Mouse (Mus musculus) MEL (cell line): ENCODE measurements around the gene Pnpo.

Experiments used
- CTCF ChIP-seq, 3 experiments: IDR thresholded peaks in 2 of 3; conservative IDR thresholded peaks in 1 of 3; 2 replicates each; pipeline ENCODE4 v1.5.1; 2011 to 2012; ENCODE audit warnings: low read length in 3 of 3, low read depth in 2 of 3, mild to moderate bottlenecking in 2 of 3, improper control_type of control experiment in 1 of 3, inconsistent platforms in 1 of 3, mixed read lengths in 1 of 3, moderate library complexity in 1 of 3; ENCODE audit not compliant: control insufficient read depth in 1 of 3, insufficient read depth in 1 of 3, poor library complexity in 1 of 3, severe bottlenecking in 1 of 3
- NRF1 ChIP-seq: IDR thresholded peaks from 2 replicates; pipeline ENCODE4 v1.6.1; 2014; ENCODE audit warnings: low read depth, mild to moderate bottlenecking, inconsistent platforms, low read length, improper control_type of control experiment, moderate library complexity; ENCODE audit not compliant: poor library complexity, insufficient read depth, severe bottlenecking
- POLR2A ChIP-seq, 2 experiments: IDR thresholded peaks; 2 replicates each; pipeline ENCODE4 v1.6.1; 2011 to 2012; ENCODE audit warnings: low read length in 2 of 2, mild to moderate bottlenecking in 2 of 2, control low read depth in 1 of 2, improper control_type of control experiment in 1 of 2, low read depth in 1 of 2, moderate library complexity in 1 of 2; ENCODE audit not compliant: control insufficient read depth in 1 of 2, insufficient read depth in 1 of 2, poor library complexity in 1 of 2
- POLR2AphosphoS2 ChIP-seq: IDR thresholded peaks from 2 replicates; pipeline ENCODE4 v1.6.1; 2011; ENCODE audit warnings: low read length, improper control_type of control experiment
- UBTF ChIP-seq: IDR thresholded peaks from 2 replicates; pipeline ENCODE4 v1.6.1; 2012; ENCODE audit warnings: low read depth, mild to moderate bottlenecking, inconsistent platforms, low read length, improper control_type of control experiment, moderate library complexity, borderline replicate concordance; ENCODE audit not compliant: insufficient read depth
- USF1 ChIP-seq: IDR thresholded peaks from 2 replicates; pipeline ENCODE4 v1.6.1; 2014; ENCODE audit warnings: low read depth, mild to moderate bottlenecking, inconsistent platforms, low read length, improper control_type of control experiment, moderate library complexity
- ZMIZ1 ChIP-seq: IDR thresholded peaks from 2 replicates; pipeline ENCODE4 v1.6.1; 2012; ENCODE audit warnings: low read depth, mild to moderate bottlenecking, inconsistent platforms, low read length, improper control_type of control experiment, moderate library complexity

DNA sequence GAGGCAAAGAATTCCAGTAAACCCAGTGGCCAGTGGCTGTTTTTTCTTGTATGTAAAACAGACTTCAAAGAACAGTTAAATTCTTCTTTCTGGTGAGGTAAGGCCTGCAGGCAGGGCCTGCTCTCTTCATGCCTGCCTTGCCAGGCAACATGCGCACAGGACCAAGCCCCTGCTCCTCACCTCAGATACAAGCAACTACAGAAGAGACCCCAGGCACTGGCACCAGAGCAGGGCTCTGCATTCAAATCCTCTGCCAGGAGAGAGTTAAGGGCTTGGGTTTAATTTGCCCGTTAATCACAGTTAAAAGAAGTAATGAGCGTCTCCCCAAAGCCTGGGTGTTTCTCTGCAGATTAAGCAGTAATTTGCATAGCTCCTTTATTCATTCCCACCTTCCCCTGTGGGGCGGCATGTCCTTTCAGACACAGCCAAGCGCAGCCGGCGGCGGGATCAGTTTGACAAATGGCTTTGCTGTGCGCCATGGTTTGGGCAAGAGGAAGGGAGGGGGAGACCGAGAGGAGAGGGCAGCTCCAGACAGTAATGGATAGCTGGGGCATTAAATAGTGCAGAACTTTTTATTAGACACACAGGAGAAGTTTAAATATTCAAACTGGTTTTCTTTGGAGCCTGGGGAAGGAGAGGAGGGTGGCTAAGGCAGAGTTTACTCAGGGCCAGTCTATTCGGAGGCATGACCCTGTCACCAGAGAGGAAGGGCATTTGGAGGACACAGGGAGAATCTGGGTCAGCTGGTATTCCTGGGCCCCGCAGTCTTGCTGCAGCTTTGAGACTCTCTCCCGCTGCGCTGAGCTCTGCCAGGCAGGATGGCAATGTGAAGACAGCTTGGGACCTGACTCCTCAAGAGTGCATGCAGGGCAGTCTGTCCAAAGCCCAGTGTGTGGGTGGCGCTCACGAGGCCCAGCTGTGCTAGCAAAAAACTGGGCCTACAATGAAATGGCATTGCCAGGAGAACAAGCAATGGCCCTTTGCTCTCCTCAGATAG, 40.8 kb downstream of the Pnpo start:
- TF ChIP-seq CTCF (IDR thresholded peaks at IDR 0.05 in 2 of 3, conservative IDR thresholded peaks at IDR 0.05 in 1 of 3; ENCODE audit: control insufficient read depth in 1 of 3, insufficient read depth in 1 of 3, low read depth in 2 of 3, low read length in 3 of 3, poor library complexity in 1 of 3, severe bottlenecking in 1 of 3) = no peak
- no peak for TF ChIP-seq NRF1
- TF ChIP-seq ZMIZ1 = no peak
- TF ChIP-seq USF1 = no peak
- TF ChIP-seq UBTF = no peak
- no peak for TF ChIP-seq POLR2A (IDR thresholded peaks at IDR 0.05; ENCODE audit: control insufficient read depth in 1 of 2, insufficient read depth in 1 of 2, low read depth in 1 of 2, low read length in 2 of 2, poor library complexity in 1 of 2)
- no peak for TF ChIP-seq POLR2AphosphoS2
